Mouse (Mus musculus): ENCODE measurements around the gene Kdm2a. TPM values are rescaled to one million over a fixed set of nuclear protein-coding genes. Genes with fewer than 3 reads are reported as not detected.

Gene Kdm2a
- polyA plus RNA-seq, 1 experiment from 2014 or later = 57.4 TPM

- H3K36me3 ChIP-seq = peaks cover 27% of the 10 kb centered on the region
- 100% methylated on average over 1 of the region's 1 CpGs for WGBS
- H3K4me2 ChIP-seq = no peak overlapping the region
- no peak for ATAC-seq (replicated peaks; ENCODE audit: low FRiP score)
- H3K4me3 ChIP-seq (replicated peaks) = no peak overlapping the region
- H3K9ac ChIP-seq = no peak overlapping the region
- peaks cover 21% of the 10 kb centered on the region for H3K4me1 ChIP-seq
- H3K27me3 ChIP-seq = no peaks in the 10 kb centered on the region
- H3K9me3 ChIP-seq (replicated peaks) = no peaks in the 10 kb centered on the region
- no peak overlapping the region for H3K27ac ChIP-seq
These were observed 36.9 kb upstream of the Kdm2a start for GRCm38 (mm10) chr19:4434999-4435398.

GRCm38 (mm10) chr19:4433756-4434155 is 35.7 kb upstream of the Kdm2a start:
- Histone ChIP-seq H3K36me3 (peaks cover 37% of the 10 kb centered on the region), H3K9ac (no peak overlapping the region), H3K4me3 (replicated peaks) (no peak overlapping the region), H3K27ac (no peak overlapping the region), H3K4me1 (peaks cover 11% of the 10 kb centered on the region), H3K9me3 (replicated peaks) (no peaks in the 10 kb centered on the region), H3K4me2 (no peak overlapping the region), H3K27me3 (no peaks in the 10 kb centered on the region)
- ATAC-seq (replicated peaks; ENCODE audit: low FRiP score) = no peak
- WGBS = 75% methylated on average over 1 of the region's 1 CpGs

- no peaks in the 10 kb centered on the region for H3K4me1 ChIP-seq
- peaks cover 52% of the 10 kb centered on the region for H3K36me3 ChIP-seq
- ATAC-seq (replicated peaks; ENCODE audit: low FRiP score) = no peak
- H3K27me3 ChIP-seq = no peaks in the 10 kb centered on the region
- H3K27ac ChIP-seq = no peak overlapping the region
- H3K4me2 ChIP-seq = no peak overlapping the region
- no peak overlapping the region for H3K4me3 ChIP-seq (replicated peaks)
- H3K9ac ChIP-seq = no peak overlapping the region
- WGBS = 92% methylated on average over 4 of the region's 4 CpGs
- no peaks in the 10 kb centered on the region for H3K9me3 ChIP-seq (replicated peaks)
These were observed 32.1 kb upstream of the Kdm2a start for GRCm38 (mm10) chr19:4430091-4430620.

DNA sequence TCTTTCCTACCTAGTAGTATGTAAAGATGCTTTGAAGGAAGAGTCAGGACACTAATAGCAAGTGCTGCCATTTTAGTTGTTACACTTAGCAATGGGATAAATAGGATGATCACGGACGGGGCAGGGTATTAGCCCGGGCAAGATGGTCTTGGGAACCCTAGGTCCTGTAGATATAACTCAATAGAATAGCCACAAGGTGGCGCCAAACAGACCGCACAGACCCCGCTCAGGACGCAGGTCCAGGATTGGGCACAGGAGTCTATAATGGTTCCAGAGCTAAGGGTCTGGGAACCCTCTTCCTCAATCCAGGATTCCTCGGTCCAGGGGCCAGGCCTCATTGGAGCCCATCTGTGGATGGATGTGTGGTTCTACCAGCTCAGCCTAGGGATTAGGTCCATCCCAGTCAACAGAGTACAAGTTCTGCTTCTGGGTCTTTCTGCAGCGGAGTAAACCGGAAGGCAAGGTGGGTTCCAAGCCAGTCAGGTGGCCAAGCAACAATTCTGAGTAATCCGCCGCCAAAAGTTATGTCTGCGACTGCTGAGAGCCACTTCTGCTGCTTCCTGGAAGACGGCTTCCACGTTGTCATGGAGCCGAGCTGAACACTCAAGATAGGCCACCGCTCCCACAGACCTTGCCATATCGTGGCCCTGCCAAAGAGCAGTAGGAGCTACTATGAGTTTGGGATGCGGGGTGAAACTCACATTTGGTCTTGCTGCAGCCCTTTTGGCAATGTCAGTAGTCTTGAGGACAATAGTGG is 27.7 kb upstream of the Kdm2a start:
- no peak overlapping the region for H3K4me3 ChIP-seq (replicated peaks)
- no peaks in the 10 kb centered on the region for H3K4me1 ChIP-seq
- peaks cover 74% of the 10 kb centered on the region for H3K36me3 ChIP-seq
- no peak overlapping the region for H3K27ac ChIP-seq
- H3K9me3 ChIP-seq (replicated peaks) = no peaks in the 10 kb centered on the region
- ATAC-seq (replicated peaks; ENCODE audit: low FRiP score) = no peak
- H3K27me3 ChIP-seq = no peaks in the 10 kb centered on the region
- no peak overlapping the region for H3K4me2 ChIP-seq
- WGBS = 78% methylated on average over 19 of the region's 19 CpGs
- H3K9ac ChIP-seq = no peak overlapping the region

- Histone ChIP-seq H3K4me3 (replicated peaks) (no peak overlapping the region), H3K4me1 (no peaks in the 10 kb centered on the region), H3K36me3 (peaks cover 61% of the 10 kb centered on the region), H3K9me3 (replicated peaks) (no peaks in the 10 kb centered on the region), H3K9ac (no peak overlapping the region), H3K27ac (no peak overlapping the region), H3K27me3 (no peaks in the 10 kb centered on the region), H3K4me2 (no peak overlapping the region)
- ATAC-seq (replicated peaks; ENCODE audit: low FRiP score) = no peak
- WGBS = 92% methylated on average over 3 of the region's 3 CpGs
These were observed 24.9 kb upstream of the Kdm2a start for GRCm38 (mm10) chr19:4423021-4423420.

DNA sequence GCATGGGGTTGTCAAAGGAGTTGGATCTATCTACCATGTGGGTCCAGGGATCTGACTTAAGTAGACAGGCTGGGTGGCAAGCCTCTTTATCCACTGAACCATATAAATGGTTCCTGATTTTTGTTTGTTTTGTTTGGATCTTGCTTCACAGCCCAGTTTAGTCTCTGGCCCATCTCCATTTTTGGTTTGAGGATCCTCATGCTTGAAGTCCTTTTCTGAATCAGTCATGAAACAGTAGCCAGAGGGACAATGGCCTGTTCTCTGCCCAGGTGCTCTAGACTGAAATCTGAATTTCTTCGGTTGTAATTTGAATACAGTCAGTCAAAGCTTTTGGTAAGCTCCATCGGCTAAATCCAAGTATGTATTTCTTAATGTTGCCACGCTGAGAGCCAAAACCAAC is 24.5 kb upstream of the Kdm2a start:
- ATAC-seq (replicated peaks; ENCODE audit: low FRiP score) = no peak
- no peak overlapping the region for H3K9ac ChIP-seq
- H3K4me1 ChIP-seq = no peaks in the 10 kb centered on the region

DNA sequence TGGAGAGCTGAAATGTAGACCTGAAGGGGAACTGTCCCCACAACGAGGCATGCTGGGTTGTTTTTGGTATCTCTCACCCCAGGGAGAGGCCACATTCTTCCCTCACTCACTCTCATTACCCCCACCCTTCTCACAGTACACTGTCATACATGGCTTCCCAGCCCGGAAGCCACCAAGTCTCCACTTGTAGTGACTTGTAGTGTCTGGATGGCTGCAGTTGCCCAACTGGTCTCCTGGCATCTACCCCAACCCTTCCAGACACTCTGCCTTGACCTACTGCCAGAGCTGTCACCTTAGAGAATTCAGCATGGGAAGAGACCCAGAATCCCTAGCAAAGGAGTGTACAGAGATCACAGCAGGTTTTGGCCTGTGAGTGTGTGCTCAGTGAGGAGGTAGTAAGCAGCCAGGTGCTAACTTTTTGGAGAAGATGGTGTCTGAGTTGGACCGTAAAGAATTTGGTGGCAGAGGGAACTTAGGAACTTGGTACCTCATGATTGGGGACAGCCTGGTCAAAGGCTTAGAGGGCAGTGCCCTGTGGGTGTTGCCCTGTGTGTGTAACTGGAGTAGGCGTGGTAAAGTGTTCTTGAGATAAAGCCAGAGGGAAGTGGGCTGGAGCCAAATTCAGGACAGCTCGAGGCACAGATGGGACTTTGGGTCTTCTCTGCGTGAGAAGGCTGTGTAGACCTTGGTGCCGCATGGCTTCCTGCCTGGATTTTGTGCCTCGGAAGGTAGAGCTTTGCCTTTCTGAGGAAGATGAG is 22.2 kb upstream of the Kdm2a start:
- no peak for ATAC-seq (replicated peaks; ENCODE audit: low FRiP score)
- Histone ChIP-seq H3K4me2 (no peak overlapping the region), H3K9me3 (replicated peaks) (no peaks in the 10 kb centered on the region), H3K27ac (no peak overlapping the region), H3K27me3 (no peaks in the 10 kb centered on the region), H3K4me3 (replicated peaks) (no peak overlapping the region), H3K4me1 (no peaks in the 10 kb centered on the region), H3K9ac (no peak overlapping the region), H3K36me3 (peaks cover 38% of the 10 kb centered on the region)
- WGBS = 89% methylated on average over 8 of the region's 8 CpGs

More for the DNA sequence above, 24.5 kb upstream of the Kdm2a start:
- WGBS = 94% methylated on average over 3 of the region's 3 CpGs
- Histone ChIP-seq H3K27me3 (no peaks in the 10 kb centered on the region), H3K27ac (no peak overlapping the region), H3K36me3 (peaks cover 58% of the 10 kb centered on the region), H3K4me3 (replicated peaks) (no peak overlapping the region), H3K4me2 (no peak overlapping the region), H3K9me3 (replicated peaks) (no peaks in the 10 kb centered on the region)

- peaks cover 32% of the 10 kb centered on the region for H3K36me3 ChIP-seq
- H3K4me1 ChIP-seq = no peaks in the 10 kb centered on the region
- ATAC-seq (replicated peaks; ENCODE audit: low FRiP score) = no peak
- no peak overlapping the region for H3K4me3 ChIP-seq (replicated peaks)
- H3K4me2 ChIP-seq = no peak overlapping the region
- no peaks in the 10 kb centered on the region for H3K27me3 ChIP-seq
- H3K9ac ChIP-seq = no peak overlapping the region
- WGBS = 96% methylated on average over 5 of the region's 5 CpGs
- H3K27ac ChIP-seq = no peak overlapping the region
- H3K9me3 ChIP-seq (replicated peaks) = no peaks in the 10 kb centered on the region
These were observed 21.6 kb upstream of the Kdm2a start for GRCm38 (mm10) chr19:4419711-4420110.

DNA sequence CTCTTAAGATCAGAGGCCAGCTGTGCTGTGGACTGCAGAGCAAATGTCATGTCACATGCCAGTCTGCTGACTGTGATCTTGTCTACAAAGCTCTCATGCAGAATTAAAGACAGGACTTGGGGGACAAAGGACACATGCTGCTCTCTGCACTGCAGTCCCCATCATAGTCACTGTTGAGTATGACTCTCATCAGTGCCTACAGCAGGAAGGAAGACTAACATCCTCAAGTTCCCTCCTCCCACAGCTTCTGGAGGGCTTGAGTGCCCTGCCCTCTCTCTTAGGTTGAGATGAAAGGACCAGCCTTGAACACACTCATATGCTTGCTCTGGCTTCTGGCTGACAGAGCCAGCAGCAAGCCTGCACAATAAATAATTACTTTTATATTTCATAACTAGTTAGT is 19.6 kb upstream of the Kdm2a start:
- H3K27me3 ChIP-seq = no peaks in the 10 kb centered on the region
- H3K4me2 ChIP-seq = no peak overlapping the region
- peaks cover 13% of the 10 kb centered on the region; the same call in 1 of the 2 replicates for H3K36me3 ChIP-seq
- H3K4me3 ChIP-seq (replicated peaks) = no peak overlapping the region
- H3K9ac ChIP-seq = no peak overlapping the region
- H3K27ac ChIP-seq = no peak overlapping the region
- H3K4me1 ChIP-seq = no peaks in the 10 kb centered on the region
- ATAC-seq (replicated peaks; ENCODE audit: low FRiP score) = no peak
- no peaks in the 10 kb centered on the region for H3K9me3 ChIP-seq (replicated peaks)

DNA sequence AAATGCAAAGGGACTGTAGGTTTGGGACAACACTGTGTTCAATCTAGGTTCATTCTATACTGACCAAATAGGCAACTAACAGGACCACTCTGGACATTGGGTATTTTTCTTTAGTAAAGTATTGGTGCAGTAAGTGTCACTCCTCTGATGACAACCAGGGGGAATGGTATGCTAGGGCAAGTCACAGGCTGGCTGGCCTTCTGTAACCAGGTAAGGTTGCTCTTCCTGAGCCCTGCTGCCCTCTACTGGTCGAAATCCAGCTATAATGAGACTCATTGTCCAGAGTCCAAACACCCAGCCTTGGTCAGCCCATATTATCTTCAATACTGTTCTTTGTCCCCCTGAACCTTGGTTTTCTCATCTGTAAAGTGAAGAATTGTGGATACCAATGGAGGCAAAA is 19.1 kb upstream of the Kdm2a start:
- no peak overlapping the region for H3K27ac ChIP-seq
- no peak overlapping the region for H3K4me2 ChIP-seq
- H3K9ac ChIP-seq = no peak overlapping the region
- no peaks in the 10 kb centered on the region for H3K27me3 ChIP-seq
- H3K9me3 ChIP-seq (replicated peaks) = no peaks in the 10 kb centered on the region
- no peak overlapping the region for H3K4me3 ChIP-seq (replicated peaks)
- H3K36me3 ChIP-seq = peaks cover 9% of the 10 kb centered on the region; the same call in 1 of the 2 replicates
- 0 out of 2 replicates have a peak, but pooled peaks have one; percentile 36 for ATAC-seq (replicated peaks; ENCODE audit: low FRiP score)
- WGBS = 0% methylated on average over 1 of the region's 1 CpGs
- no peaks in the 10 kb centered on the region for H3K4me1 ChIP-seq

DNA sequence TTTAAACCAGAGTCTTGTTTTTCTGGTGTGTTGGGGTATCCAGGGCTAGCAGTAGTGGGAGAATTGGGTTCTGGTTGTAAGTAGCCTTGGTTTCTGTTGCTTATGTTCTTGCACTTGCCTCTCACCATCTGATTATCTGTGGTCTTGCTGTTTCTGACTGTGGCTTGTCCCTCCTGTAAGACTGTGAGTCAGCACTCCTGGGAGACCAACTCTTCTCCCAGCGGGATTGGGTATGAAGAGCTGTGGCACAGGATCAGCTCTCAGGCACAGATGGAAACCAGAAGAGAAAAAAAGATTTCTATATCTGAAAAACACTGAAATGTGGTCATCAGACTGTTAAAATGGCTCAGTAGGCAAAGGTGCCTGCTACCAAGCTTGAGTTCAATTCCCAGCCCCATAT is 16.5 kb upstream of the Kdm2a start:
- no peaks in the 10 kb centered on the region for H3K27me3 ChIP-seq
- H3K9me3 ChIP-seq (replicated peaks) = no peaks in the 10 kb centered on the region
- H3K4me2 ChIP-seq = no peak overlapping the region
- H3K4me3 ChIP-seq (replicated peaks) = no peak overlapping the region
- no peaks in the 10 kb centered on the region for H3K36me3 ChIP-seq
- ATAC-seq (replicated peaks; ENCODE audit: low FRiP score) = no peak
- no peak overlapping the region for H3K9ac ChIP-seq
- no peaks in the 10 kb centered on the region for H3K4me1 ChIP-seq
- 83% methylated on average over 1 of the region's 1 CpGs for WGBS
- H3K27ac ChIP-seq = no peak overlapping the region

DNA sequence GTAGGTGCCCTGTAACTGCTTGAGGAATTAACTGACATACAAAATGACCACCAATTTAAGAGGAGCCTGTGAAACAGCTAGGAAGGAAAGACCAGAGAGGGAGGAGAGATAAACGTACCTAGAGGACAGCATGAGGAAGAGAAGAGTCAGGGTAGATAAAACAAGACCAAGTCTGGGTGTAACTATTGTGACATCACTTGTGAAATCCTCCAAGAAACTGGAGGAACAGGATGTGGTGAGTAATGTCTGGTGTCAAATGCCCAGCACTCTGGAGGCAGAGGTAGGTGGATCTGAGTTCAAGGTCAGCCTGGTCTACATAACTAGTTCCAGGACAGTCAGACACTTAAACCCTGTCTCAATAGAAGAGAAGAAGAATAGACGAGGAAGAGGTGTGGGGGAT is 11.0 kb upstream of the Kdm2a start:
- Histone ChIP-seq H3K9me3 (replicated peaks) (no peaks in the 10 kb centered on the region), H3K27me3 (no peaks in the 10 kb centered on the region), H3K4me1 (no peaks in the 10 kb centered on the region), H3K36me3 (no peaks in the 10 kb centered on the region), H3K4me2 (no peak overlapping the region), H3K9ac (no peak overlapping the region), H3K4me3 (replicated peaks) (no peak overlapping the region), H3K27ac (no peak overlapping the region)
- WGBS = 53% methylated on average over 2 of the region's 2 CpGs
- ATAC-seq (replicated peaks; ENCODE audit: low FRiP score) = no peak

Measured in kidney, embryonic 15.5 days (tissue).